Mouse (Mus musculus) forebrain, embryonic 14.5 days (tissue): ENCODE results near the gene Gm42957. TPM values are rescaled to one million over a fixed set of nuclear protein-coding genes. Genes with fewer than 3 reads are reported as not detected.

ENCODE experiments used
- polyA plus RNA-seq: library from polyadenylated mRNA; unstranded; fragments of >200 nt; fragmentation: Nextera tagmentation; extraction: Ambion mirVana; gene quantifications from 2 replicates; pipeline ENCODE4 v1.2.1, GENCODE M21; 2014

Gm42957 gene
- polyA plus RNA-seq, 1 experiment from 2014 or later = 0.13 TPM

Other genes with a start within 250 kb of the Gm42957 start
- not detected in 2 replicates for gene BC107364, start 183.2 kb upstream of the Gm42957 start, polyA plus RNA-seq
- gene Hfe2, start 110.3 kb upstream of the Gm42957 start, polyA plus RNA-seq = 0.41 and 0.52 TPM in 2 replicates
- 60.7 and 79.0 TPM in 2 replicates for gene Txnip, start 77.5 kb upstream of the Gm42957 start, polyA plus RNA-seq
- 0.45 TPM in 1 of 2 replicates, not detected in the other for gene Gm16253, start 58.5 kb upstream of the Gm42957 start, polyA plus RNA-seq
- gene Polr3gl, start 41.3 kb upstream of the Gm42957 start, polyA plus RNA-seq = 8.0 and 8.2 TPM in 2 replicates
- 11.8 and 14.9 TPM in 2 replicates for gene Ankrd34a, start 38.8 kb upstream of the Gm42957 start, polyA plus RNA-seq
- 7.4 and 7.8 TPM in 2 replicates for gene Lix1l, start 34.3 kb upstream of the Gm42957 start, polyA plus RNA-seq
- gene Rbm8a, start 5.5 kb upstream of the Gm42957 start, polyA plus RNA-seq = 132 and 136 TPM in 2 replicates
- 56.6 and 64.4 TPM in 2 replicates for gene Pex11b, start 98 bp upstream of the Gm42957 start, polyA plus RNA-seq
- 0.38 and 0.39 TPM in 2 replicates for gene Itga10, start 10.1 kb downstream of the Gm42957 start, polyA plus RNA-seq
- gene Ankrd35, start 34.7 kb downstream of the Gm42957 start, polyA plus RNA-seq = 1.1 and 1.9 TPM in 2 replicates
- 14.8 and 21.3 TPM in 2 replicates for gene Pias3, start 60.9 kb downstream of the Gm42957 start, polyA plus RNA-seq
- 7.3 and 7.5 TPM in 2 replicates for gene Nudt17, start 73.1 kb downstream of the Gm42957 start, polyA plus RNA-seq
- gene Polr3c, start 92.2 kb downstream of the Gm42957 start, polyA plus RNA-seq = 27.8 and 28.9 TPM in 2 replicates
- gene Rnf115, start 92.2 kb downstream of the Gm42957 start, polyA plus RNA-seq = 69.7 and 70.8 TPM in 2 replicates
- gene Pdzk1, start 193.8 kb downstream of the Gm42957 start, polyA plus RNA-seq = 0.28 TPM in 1 of 2 replicates, not detected in the other
- gene Cd160, start 193.9 kb downstream of the Gm42957 start, polyA plus RNA-seq = 0.18 and 0.40 TPM in 2 replicates